Mouse (Mus musculus) stomach, embryonic 14.5 days (tissue): Measurements from ENCODE around the gene 6820408C15Rik. TPM values are rescaled to one million over a fixed set of nuclear protein-coding genes. Genes with fewer than 3 reads are reported as not detected.
"Not testable (repeated sequence)": the region's sequence is repeated elsewhere in the genome, so short reads cannot be mapped to it uniquely, and the experiment has no call there.

Experiments
- ATAC-seq: fragments of 200-750 bp; cut with Nextera tagmentation; 2 replicates; pipeline ENCODE4 v1.8.0; 2017; ENCODE audit warnings: low read depth, moderate TSS enrichment; ENCODE audit not compliant: insufficient number of reproducible peaks, insufficient read depth, low FRiP score
- H3K27ac ChIP-seq: fragments of 300-500 bp; sonication (generic); 2 replicates; pipeline ENCODE4 v1.5.1; 2014; ENCODE audit warnings: mild to moderate bottlenecking, low read length, moderate library complexity, mixed read lengths
- H3K27me3 ChIP-seq: fragments of 300-500 bp; sonication (generic); 2 replicates; pipeline ENCODE4 v1.6.1; 2014; ENCODE audit warnings: low read length, control low read depth, mixed read lengths; ENCODE audit not compliant: control insufficient read depth, insufficient read depth
- H3K36me3 ChIP-seq: fragments of 300-500 bp; sonication (generic); 2 replicates; pipeline ENCODE4 v1.6.1; 2014; ENCODE audit warnings: mild to moderate bottlenecking, control low read depth, low read length, moderate library complexity, mixed read lengths; ENCODE audit not compliant: control insufficient read depth, insufficient read depth
- H3K4me1 ChIP-seq: fragments of 300-500 bp; sonication (generic); 2 replicates; pipeline ENCODE4 v1.6.1; 2014; ENCODE audit warnings: low read length, control low read depth, mixed read lengths; ENCODE audit not compliant: control insufficient read depth, insufficient read depth
- H3K4me2 ChIP-seq: fragments of 300-500 bp; sonication (generic); replicated peaks from 2 replicates; pipeline ENCODE4 v1.6.1; 2014; ENCODE audit warnings: low read depth, low read length, control low read depth
- H3K4me3 ChIP-seq: fragments of 300-500 bp; sonication (generic); 2 replicates; pipeline ENCODE4 v1.5.1; 2014; ENCODE audit warnings: low read depth, low read length, control low read depth
- H3K9ac ChIP-seq: fragments of 300-500 bp; sonication (generic); replicated peaks from 2 replicates; pipeline ENCODE4 v1.6.1; 2014; ENCODE audit warnings: low read depth, mild to moderate bottlenecking, control low read depth, low read length, moderate library complexity, mixed read lengths
- H3K9me3 ChIP-seq: fragments of 300-500 bp; sonication (generic); 2 replicates; pipeline ENCODE4 v1.6.1; 2016; ENCODE audit warnings: low read depth, low read length, control low read depth; ENCODE audit not compliant: control insufficient read depth
- WGBS: fragments of 180-500 bp; shearing (Covaris S2); extraction: QIAGEN DNeasy Blood & Tissue Kit; methylation state at CpG from one replicate; pipeline ENCODE4 v1.1.7; 2014; 5-methylcytosine and 5-hydroxymethylcytosine counted together
- polyA plus RNA-seq: library from polyadenylated mRNA; unstranded; fragments of >200 nt; fragmentation: Nextera tagmentation; extraction: Ambion mirVana; gene quantifications from 2 replicates; pipeline ENCODE4 v1.2.1, GENCODE M21; 2014

6820408C15Rik gene
- polyA plus RNA-seq, 1 experiment from 2014 or later, result 0.33 TPM

DNA sequence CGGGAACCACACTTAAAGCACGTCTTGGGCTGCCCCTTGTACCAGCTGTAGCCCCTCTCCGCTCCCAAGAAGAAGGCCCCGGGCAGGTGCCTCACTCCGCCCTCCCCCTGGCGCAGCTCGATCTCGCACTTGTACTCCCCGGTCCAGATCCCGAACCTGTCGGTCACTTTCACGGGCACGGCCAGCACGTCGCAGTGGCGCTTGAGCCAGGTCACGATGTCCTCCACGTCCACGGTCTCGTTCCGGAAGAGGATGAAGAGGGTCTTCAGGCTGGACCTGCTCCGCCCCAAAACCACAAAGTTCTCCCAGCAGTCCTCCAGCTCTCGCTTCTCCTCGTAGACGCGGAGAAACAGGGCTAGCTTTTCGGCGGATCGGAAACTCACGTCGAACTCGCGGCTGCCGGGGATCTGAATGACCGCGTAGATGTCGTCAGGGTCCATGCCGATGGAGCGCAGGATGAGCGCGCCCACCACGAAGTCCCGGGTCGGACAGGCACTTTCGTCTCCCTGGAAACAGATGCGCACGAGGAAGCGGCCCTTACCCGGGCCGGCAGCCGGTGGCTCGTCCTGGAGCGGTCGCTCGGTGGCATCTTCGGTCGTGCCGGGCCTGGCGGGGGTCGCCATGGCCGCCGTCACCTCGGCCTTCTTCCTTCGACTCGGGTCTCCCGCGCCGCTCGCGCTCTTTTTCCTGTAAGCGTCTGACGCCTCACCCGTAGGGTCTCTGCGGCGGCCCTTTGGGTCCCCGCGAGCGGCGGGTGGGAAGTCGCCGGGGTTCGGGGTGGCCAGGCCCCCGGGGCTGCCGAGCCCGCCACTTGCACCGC is 1.4 kb upstream of the 6820408C15Rik start:
- Histone ChIP-seq H3K9ac (peak overlapping the region; percentile 99), H3K27me3 (no peaks in the 10 kb centered on the region), H3K9me3 (no peaks in the 10 kb centered on the region), H3K4me2 (peak overlapping the region; percentile 92), H3K4me3 (peak overlapping the region; percentile 85), H3K36me3 (no peaks in the 10 kb centered on the region), H3K27ac (peak overlapping the region; percentile 99), H3K4me1 (peaks cover 31% of the 10 kb centered on the region)
- WGBS, result under 1% methylated on average over 86 of the region's 86 CpGs
- no peak for ATAC-seq

DNA sequence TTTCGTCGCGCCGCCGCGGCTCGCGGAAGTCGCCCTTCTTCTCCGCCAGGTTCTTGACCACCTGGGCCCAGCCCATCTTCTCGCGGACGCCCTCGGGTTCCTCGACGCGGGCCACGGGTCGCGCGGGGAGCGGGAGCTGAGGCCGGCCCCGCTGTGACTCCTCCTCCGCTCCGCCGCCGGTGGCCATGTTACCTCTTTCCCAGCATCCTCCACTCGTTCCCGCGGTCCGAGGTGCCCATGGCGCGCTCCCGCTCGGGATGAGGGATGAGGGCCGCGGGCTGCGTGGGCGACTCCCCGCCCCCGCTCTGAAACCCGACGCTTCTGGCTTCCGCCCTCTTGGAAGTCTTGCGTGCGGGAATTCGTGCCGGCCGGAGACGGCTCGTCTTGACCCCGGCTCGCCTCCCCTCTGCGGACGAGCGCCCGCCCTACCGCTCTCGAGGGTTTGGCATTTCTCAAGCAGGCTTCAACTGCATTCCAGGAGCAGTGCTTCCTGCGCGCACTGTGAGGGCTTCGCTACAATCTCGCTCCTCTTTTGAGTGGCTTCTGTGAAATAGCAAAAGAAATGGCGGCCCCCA is 709 bp upstream of the 6820408C15Rik start, which contains the start of gene Zcchc3:
Gene Zcchc3 (minus strand): TSS at position 437 of the 575 bp plus-strand sequence.
- Histone ChIP-seq H3K4me1 (peaks cover 26% of the 10 kb centered on the region), H3K4me2 (peak within 1 kb of the TSS; percentile 92), H3K36me3 (no peaks in the 10 kb centered on the region), H3K9ac (peak within 1 kb of the TSS; percentile 99), H3K27ac (peak within 1 kb of the TSS; percentile 99), H3K9me3 (no peaks in the 10 kb centered on the region), H3K27me3 (no peaks in the 10 kb centered on the region), H3K4me3 (peak within 1 kb of the TSS; percentile 85)
- under 1% methylated on average over 65 of the region's 65 CpGs for WGBS
- peak; percentile 85 for ATAC-seq

DNA sequence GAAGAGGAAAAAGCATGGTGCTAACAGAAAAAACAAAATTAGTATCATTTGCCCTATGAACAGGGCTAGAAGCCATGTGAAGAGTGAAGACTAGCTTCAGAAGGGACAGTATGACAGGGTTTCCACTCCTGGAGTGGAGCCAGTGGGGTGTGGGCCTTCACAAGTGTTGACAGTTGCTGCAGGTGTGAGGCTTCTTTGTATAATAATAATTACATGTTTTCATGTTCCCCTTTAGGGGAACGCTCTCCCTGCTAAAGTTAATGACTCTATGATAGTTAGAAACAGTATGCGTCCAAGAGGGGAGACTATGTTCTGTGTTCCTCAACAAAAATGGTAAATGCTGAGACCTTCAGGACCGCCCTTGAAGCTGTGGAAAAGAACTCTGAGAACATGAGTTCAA is 399 bp downstream of the 6820408C15Rik start:
- Histone ChIP-seq H3K9me3 (no peaks in the 10 kb centered on the region), H3K4me3 (peak overlapping the region; percentile 85; the same call in 1 of the 2 replicates), H3K4me2 (peak overlapping the region; percentile 92), H3K27ac (peak overlapping the region; percentile 99), H3K27me3 (no peaks in the 10 kb centered on the region), H3K9ac (no peak overlapping the region), H3K36me3 (no peaks in the 10 kb centered on the region), H3K4me1 (peaks cover 15% of the 10 kb centered on the region)
- 98% methylated on average over 3 of the region's 3 CpGs for WGBS
- no peak for ATAC-seq

GRCm38 (mm10) chr2:152427493-152427892 is 12.1 kb downstream of the 6820408C15Rik start:
- Histone ChIP-seq H3K27ac (no peak overlapping the region), H3K27me3 (no peaks in the 10 kb centered on the region), H3K9me3 (no peaks in the 10 kb centered on the region), H3K4me2 (peak overlapping the region; percentile 31), H3K9ac (no peak overlapping the region), H3K4me3 (0 out of 2 replicates have a peak overlapping the region, but pooled peaks have one; percentile 5), H3K36me3 (no peaks in the 10 kb centered on the region), H3K4me1 (peaks cover 6% of the 10 kb centered on the region; the same call in 1 of the 2 replicates)
- WGBS, result 5% methylated on average over 12 of the region's 12 CpGs
- ATAC-seq, result no peak

DNA sequence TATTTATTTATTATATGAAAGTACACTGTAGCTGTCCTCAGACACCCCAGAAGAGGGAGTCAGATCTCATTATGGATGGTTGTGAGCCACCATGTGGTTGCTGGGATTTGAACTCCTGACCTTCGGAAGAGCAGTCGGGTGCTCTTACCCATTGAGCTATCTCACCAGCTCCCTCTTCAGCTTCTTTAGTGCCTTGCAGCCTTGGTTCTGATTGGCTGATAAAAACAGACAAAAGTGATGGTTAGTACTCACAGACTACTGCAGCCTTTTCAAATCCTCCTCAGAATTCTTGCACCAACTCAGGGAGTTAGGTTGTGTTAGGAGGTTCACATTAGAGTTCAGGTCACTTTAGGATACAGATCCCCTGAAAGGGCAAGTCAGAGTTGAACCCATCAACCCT is 13.1 kb downstream of the 6820408C15Rik start:
- H3K27ac ChIP-seq, H3K4me1 ChIP-seq, H3K4me3 ChIP-seq, H3K4me2 ChIP-seq, H3K9me3 ChIP-seq, H3K36me3 ChIP-seq, ATAC-seq, H3K27me3 ChIP-seq, H3K9ac ChIP-seq: not testable (repeated sequence)
- 81% methylated on average over 2 of the region's 2 CpGs for WGBS

GRCm38 (mm10) chr2:152436405-152436901 is 21.1 kb downstream of the 6820408C15Rik start:
- no peak for ATAC-seq
- 78% methylated on average over 7 of the region's 7 CpGs for WGBS
- H3K27me3 ChIP-seq, result no peaks in the 10 kb centered on the region
- H3K27ac ChIP-seq, result no peak overlapping the region
- H3K4me2 ChIP-seq, result no peak overlapping the region
- no peaks in the 10 kb centered on the region for H3K9me3 ChIP-seq
- H3K4me3 ChIP-seq, result no peak overlapping the region
- H3K4me1 ChIP-seq, result 0 out of 2 replicates have a peak, but pooled peaks cover 5% of the 10 kb centered on the region
- no peak overlapping the region for H3K9ac ChIP-seq
- no peaks in the 10 kb centered on the region for H3K36me3 ChIP-seq

DNA sequence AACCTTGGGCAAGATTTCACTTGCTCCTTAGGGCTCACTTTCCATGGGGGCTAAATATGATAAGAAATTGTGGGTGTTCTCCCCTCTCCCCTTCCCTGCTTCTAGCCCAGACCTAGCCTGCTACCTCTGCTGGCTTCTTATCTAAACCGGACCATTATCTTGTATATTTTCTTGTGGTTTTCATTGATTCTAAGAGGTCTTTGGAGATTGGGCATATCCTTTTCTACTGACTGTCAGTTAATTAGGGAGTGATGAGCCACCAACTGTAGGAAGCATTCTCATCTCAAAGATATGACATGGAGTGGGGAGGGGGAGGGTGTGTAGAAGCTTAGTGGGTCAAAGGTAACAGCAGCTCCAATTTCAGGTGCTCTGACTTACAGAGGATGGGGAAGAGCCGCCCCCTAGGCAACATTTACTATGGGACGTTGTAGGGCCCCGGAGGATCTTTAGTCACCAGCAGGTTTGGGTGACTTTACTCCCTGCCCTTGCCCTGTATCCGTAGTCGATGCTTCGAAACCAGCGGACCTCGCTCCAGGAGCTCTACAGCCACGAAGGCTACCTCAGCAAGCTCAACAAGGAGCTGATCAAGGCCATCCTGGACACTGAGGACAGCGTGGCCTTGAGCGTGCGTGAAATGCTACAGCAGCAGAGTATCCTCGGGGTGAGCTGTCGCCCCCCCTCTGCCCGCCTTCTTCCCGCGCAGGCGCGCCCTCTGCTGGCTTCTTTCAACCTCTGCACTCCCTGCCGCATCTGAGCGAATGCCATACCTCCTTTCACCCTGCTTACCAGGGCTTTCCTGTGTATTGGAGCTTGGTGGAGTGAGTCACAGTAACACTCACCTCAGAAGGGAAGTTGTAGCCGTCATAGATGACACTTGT is 21.8 kb downstream of the 6820408C15Rik start:
- Histone ChIP-seq H3K27ac (no peak overlapping the region), H3K4me1 (0 out of 2 replicates have a peak, but pooled peaks cover 5% of the 10 kb centered on the region), H3K27me3 (no peaks in the 10 kb centered on the region), H3K9ac (peak overlapping the region; percentile 42), H3K4me3 (peak overlapping the region; percentile 28), H3K4me2 (peak overlapping the region; percentile 73), H3K9me3 (no peaks in the 10 kb centered on the region), H3K36me3 (no peaks in the 10 kb centered on the region)
- peak; percentile 85 for ATAC-seq
- WGBS, result 4% methylated on average over 23 of the region's 23 CpGs

GRCm38 (mm10) chr2:152438963-152439362 is 23.6 kb downstream of the 6820408C15Rik start:
- Histone ChIP-seq H3K4me2 (no peak overlapping the region), H3K27ac (no peak overlapping the region), H3K4me3 (no peak overlapping the region), H3K27me3 (no peaks in the 10 kb centered on the region), H3K36me3 (no peaks in the 10 kb centered on the region), H3K9me3 (no peaks in the 10 kb centered on the region), H3K9ac (no peak overlapping the region), H3K4me1 (0 out of 2 replicates have a peak, but pooled peaks cover 5% of the 10 kb centered on the region)
- 68% methylated on average over 1 of the region's 1 CpGs for WGBS
- ATAC-seq, result no peak
